Comparison of ENCODE assay signal across 8 mouse cellular contexts in the genomic region with DNA sequence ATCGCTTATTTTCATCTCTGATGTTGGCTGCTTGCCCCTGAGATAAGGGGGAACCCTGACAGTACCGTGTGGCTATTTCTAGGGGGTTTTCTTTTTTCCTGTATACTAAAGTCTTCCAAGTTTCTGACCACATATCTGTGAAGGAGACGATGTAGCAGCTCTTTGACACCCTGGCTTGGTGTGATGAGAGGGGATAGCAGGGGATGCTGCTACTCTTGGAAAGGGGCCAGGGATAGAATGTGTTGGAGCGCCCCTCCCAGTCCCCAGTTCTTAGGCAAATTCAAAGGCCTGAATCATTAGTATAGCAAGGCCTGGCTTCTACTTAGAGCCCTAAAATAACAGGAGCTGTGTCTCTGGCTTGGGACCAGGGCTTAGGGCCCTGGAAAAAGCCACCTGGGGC. TPM values are rescaled to one million over a fixed set of nuclear protein-coding genes. Genes with fewer than 3 reads are reported as not detected.
A peak's percentile ranks its signal among the peaks of the same experiment; 100 is the strongest.
DNase-seq lines count a peak whose midpoint lies in the region; ATAC-seq and TF ChIP-seq lines count a peak whose summit lies in the region.

No protein-coding gene starts in this region.

- no peaks in the 10 kb centered on the region for H3K9me3 ChIP-seq in forebrain, postnatal 0 days (ENCODE audit: low read length)
- no peaks in the 10 kb centered on the region for H3K9me3 ChIP-seq in limb, embryonic 15.5 days
- no peaks in the 10 kb centered on the region for H3K9me3 ChIP-seq in stomach, embryonic 16.5 days (replicated peaks; ENCODE audit: control insufficient read depth, low read length)

- H3K79me3 ChIP-seq in C2C12 (ENCODE audit: low read depth), result no peaks in the 10 kb centered on the region

- peak; percentile 36 for ATAC-seq in forebrain, postnatal 0 days
- no peak for ATAC-seq in limb, embryonic 15.5 days (ENCODE audit: insufficient number of reproducible peaks, low FRiP score, low TSS enrichment, low read depth)
- ATAC-seq in stomach, embryonic 16.5 days (ENCODE audit: insufficient read depth, low FRiP score), result peak; percentile 15; the same call in 1 of the 2 replicates

- H3ac ChIP-seq in C2C12 (ENCODE audit: control insufficient read depth, insufficient read length, low read depth), result peak overlapping the region; percentile 44

- peak overlapping the region; percentile 84 for H3K27ac ChIP-seq in forebrain, postnatal 0 days (ENCODE audit: low read depth, low read length)
- peak overlapping the region; percentile 89 for H3K27ac ChIP-seq in limb, embryonic 15.5 days
- peak overlapping the region; percentile 97 for H3K27ac ChIP-seq in stomach, embryonic 16.5 days (ENCODE audit: low read length)

- H3K27me3 ChIP-seq in C2C12 (ENCODE audit: control insufficient read depth, insufficient read depth, insufficient read length), result no peaks in the 10 kb centered on the region
- no peaks in the 10 kb centered on the region for H3K27me3 ChIP-seq in forebrain, postnatal 0 days (ENCODE audit: insufficient read depth, low read length)
- no peaks in the 10 kb centered on the region for H3K27me3 ChIP-seq in limb, embryonic 15.5 days
- no peaks in the 10 kb centered on the region for H3K27me3 ChIP-seq in stomach, embryonic 16.5 days (ENCODE audit: control insufficient read depth, insufficient read depth, low read length)

- H3K36me3 ChIP-seq in C2C12 (ENCODE audit: control insufficient read depth, insufficient read depth), result peaks cover 28% of the 10 kb centered on the region
- H3K36me3 ChIP-seq in forebrain, postnatal 0 days (ENCODE audit: insufficient read depth), result no peaks in the 10 kb centered on the region
- H3K36me3 ChIP-seq in limb, embryonic 15.5 days, result peaks cover 39% of the 10 kb centered on the region
- 0 out of 2 replicates have a peak, but pooled peaks cover 4% of the 10 kb centered on the region for H3K36me3 ChIP-seq in stomach, embryonic 16.5 days (ENCODE audit: control insufficient read depth, insufficient read depth, low read length)

- DNase-seq in adrenal gland, postnatal 10 days, result peak; percentile 20
- no peak for DNase-seq in adrenal gland, postnatal 25 days
- no peak for DNase-seq in forebrain, postnatal 0 days
- no peak for DNase-seq in yolk sac, embryonic 10.5 days (ENCODE audit: low spot score)
- no peak for DNase-seq in kidney, adult 18-20 months

- H3K9ac ChIP-seq in forebrain, postnatal 0 days, result peak overlapping the region; percentile 42
- H3K9ac ChIP-seq in limb, embryonic 15.5 days, result no peak overlapping the region
- H3K9ac ChIP-seq in stomach, embryonic 16.5 days (ENCODE audit: low read length), result peak overlapping the region; percentile 67

- no peak for TF ChIP-seq CTCF in C2C12 (IDR thresholded peaks at IDR 0.05; ENCODE audit: control insufficient read depth, insufficient read depth, insufficient read length)
- TF ChIP-seq CTCF in forebrain, postnatal 0 days (IDR thresholded peaks at IDR 0.05; ENCODE audit: low read depth), result no peak

- H3K4me2 ChIP-seq in forebrain, postnatal 0 days (ENCODE audit: low read depth), result peak overlapping the region; percentile 20
- peak overlapping the region; percentile 30 for H3K4me2 ChIP-seq in limb, embryonic 15.5 days
- peak overlapping the region; percentile 47 for H3K4me2 ChIP-seq in stomach, embryonic 16.5 days (ENCODE audit: low read depth, low read length)

- H3K4me1 ChIP-seq in forebrain, postnatal 0 days (ENCODE audit: insufficient read depth), result peaks cover 10% of the 10 kb centered on the region
- peaks cover 66% of the 10 kb centered on the region for H3K4me1 ChIP-seq in limb, embryonic 15.5 days
- H3K4me1 ChIP-seq in stomach, embryonic 16.5 days (ENCODE audit: control insufficient read depth, insufficient read depth, low read length), result peaks cover 36% of the 10 kb centered on the region

- H3K79me2 ChIP-seq in C2C12 (ENCODE audit: control insufficient read depth, insufficient read depth), result no peaks in the 10 kb centered on the region

- 10% methylated on average over 4 of the region's 4 CpGs for WGBS in forebrain, postnatal 0 days
- 17% methylated on average over 4 of the region's 4 CpGs for WGBS in limb, embryonic 15.5 days
- WGBS in stomach, embryonic 16.5 days, result 18% methylated on average over 4 of the region's 4 CpGs

- H3K4me3 ChIP-seq in C2C12 (ENCODE audit: insufficient read depth, poor library complexity, severe bottlenecking), result no peak overlapping the region
- no peak overlapping the region for H3K4me3 ChIP-seq in forebrain, postnatal 0 days (ENCODE audit: low read depth, low read length)
- H3K4me3 ChIP-seq in limb, embryonic 15.5 days, result 0 out of 2 replicates have a peak overlapping the region, but pooled peaks have one; percentile 2
- peak overlapping the region; percentile 19 for H3K4me3 ChIP-seq in stomach, embryonic 16.5 days (replicated peaks; ENCODE audit: low read length)

TF ChIP-seq in C2C12, 6 proteins besides CTCF, POLR2A, EP300 and RAD21:
- TF ChIP-seq USF1 (IDR thresholded peaks at IDR 0.05; ENCODE audit: low read depth) (no peak), MAX (IDR thresholded peaks at IDR 0.05) (no peak), MYOG (IDR thresholded peaks at IDR 0.05; ENCODE audit: control insufficient read depth, extremely low read depth, insufficient read length) (no peak), FOSL1 (IDR thresholded peaks at IDR 0.05; ENCODE audit: insufficient read depth, low read length, poor library complexity, severe bottlenecking) (no peak), CEBPB (IDR thresholded peaks at IDR 0.05; ENCODE audit: low read depth) (no peak), MYOD1 (IDR thresholded peaks at IDR 0.05; ENCODE audit: control insufficient read depth, insufficient read length, low read depth) (no peak)

RNA-seq across cellular contexts. Expression of gene P4ha2, which starts 13.5 kb away (rescaled TPM):
- 10 to 100 TPM; 18.6 to 20.1 TPM for total RNA-seq in adrenal gland, postnatal 10 days (2021)
- 30.0 and 36.7 TPM in 2 replicates for total RNA-seq in adrenal gland, postnatal 25 days (2021)
- 26.4 TPM for polyA plus RNA-seq in C2C12 (2012; fragmentation: generic; extraction: Trizol)
- 6.8 and 9.8 TPM in 2 replicates for total RNA-seq in forebrain, postnatal 0 days (2014; rRNA removed)
- 6.0 and 6.1 TPM in 2 replicates for polyA plus RNA-seq in forebrain, postnatal 0 days (2015; fragmentation: Nextera tagmentation; extraction: Ambion mirVana)
- polyA plus RNA-seq in limb, embryonic 15.5 days (2015; fragmentation: Nextera tagmentation; extraction: Ambion mirVana), result 132 and 149 TPM in 2 replicates
- 78.6 and 86.8 TPM in 2 replicates for polyA plus RNA-seq in stomach, embryonic 16.5 days (2015; fragmentation: Nextera tagmentation; extraction: Ambion mirVana)

RNA-seq across cellular contexts. Expression of gene Pdlim4, which starts 44.5 kb away (rescaled TPM):
- 10 to 100 TPM; 14.3 to 23.9 TPM for total RNA-seq in adrenal gland, postnatal 10 days (2021)
- total RNA-seq in adrenal gland, postnatal 25 days (2021), result 20.6 and 37.9 TPM in 2 replicates
- polyA plus RNA-seq in C2C12 (2012; fragmentation: generic; extraction: Trizol), result 120 TPM
- 27.6 and 30.9 TPM in 2 replicates for total RNA-seq in forebrain, postnatal 0 days (2014; rRNA removed)
- 47.9 and 50.7 TPM in 2 replicates for polyA plus RNA-seq in forebrain, postnatal 0 days (2015; fragmentation: Nextera tagmentation; extraction: Ambion mirVana)
- polyA plus RNA-seq in limb, embryonic 15.5 days (2015; fragmentation: Nextera tagmentation; extraction: Ambion mirVana), result 125 and 136 TPM in 2 replicates
- polyA plus RNA-seq in stomach, embryonic 16.5 days (2015; fragmentation: Nextera tagmentation; extraction: Ambion mirVana), result 63.7 and 65.9 TPM in 2 replicates

Comparison
In these comparisons a context has a peak if more than half of its experiments do, and no peak if none do; other contexts are left out.
1. H3K4me3 ChIP-seq: peak in limb, embryonic 15.5 days (single experiment) and stomach, embryonic 16.5 days (single experiment); none in C2C12 (single experiment) and forebrain, postnatal 0 days (single experiment).
2. Peak in every context shown above with its lines, with median percentiles within 50 percentile points of each other: H3K27ac ChIP-seq and H3K4me2 ChIP-seq.